Mouse (Mus musculus) myocyte (in vitro differentiated cells): ENCODE measurements at regions not wholly inside any gene's neighbourhood (a gene's known extent, or its start where the extent isn't known, plus 50 kb on each side); places are given as distances from the start of the nearest gene placed in this dataset.

Experiments used
- H3K27me3 ChIP-seq: one replicate; pipeline ENCODE4 v1.6.1; 2011; ENCODE audit not compliant: control insufficient read depth, insufficient read depth, insufficient read length
- H3K36me3 ChIP-seq: one replicate; pipeline ENCODE4 v1.6.1; 2011; ENCODE audit not compliant: control insufficient read depth, insufficient read depth
- H3K4me2 ChIP-seq: one replicate; pipeline ENCODE4 v1.6.1; 2011; ENCODE audit warnings: low read depth, control low read depth
- H3K4me3 ChIP-seq: one replicate; pipeline ENCODE4 v1.5.1; 2011; ENCODE audit warnings: mild to moderate bottlenecking, control low read depth, moderate library complexity
- H3K79me2 ChIP-seq: one replicate; pipeline ENCODE4 v1.6.1; 2011; ENCODE audit not compliant: control insufficient read depth, insufficient read depth
- H3ac ChIP-seq: one replicate; pipeline ENCODE4 v1.6.1; 2011; ENCODE audit not compliant: control insufficient read depth, insufficient read length
- CEBPB ChIP-seq: IDR thresholded peaks from 2 replicates; pipeline ENCODE4 v1.6.1; 2011; ENCODE audit warnings: mild to moderate bottlenecking, moderate library complexity; ENCODE audit not compliant: poor library complexity, insufficient read depth, severe bottlenecking
- E2F4 ChIP-seq: IDR thresholded peaks from one replicate; pipeline ENCODE4 v1.6.1; 2011; ENCODE audit warnings: mild to moderate bottlenecking, control low read depth, moderate library complexity; ENCODE audit not compliant: insufficient read depth
- MAX ChIP-seq: IDR thresholded peaks from one replicate; pipeline ENCODE4 v1.6.1; 2011; ENCODE audit warnings: low read depth, mild to moderate bottlenecking, control low read depth
- MYOD1 ChIP-seq, 3 experiments: IDR thresholded peaks; one replicate each; pipeline ENCODE4 v1.6.1; 2011; ENCODE audit warnings: control low read depth in 2 of 3, low read depth in 2 of 3, mild to moderate bottlenecking in 2 of 3, moderate library complexity in 1 of 3; ENCODE audit not compliant: insufficient read length in 2 of 3, control insufficient read depth in 1 of 3
- MYOG ChIP-seq, 3 experiments: IDR thresholded peaks; one replicate each; pipeline ENCODE4 v1.6.1; 2011; ENCODE audit warnings: control low read depth in 2 of 3, low read depth in 2 of 3, mild to moderate bottlenecking in 2 of 3; ENCODE audit not compliant: insufficient read length in 2 of 3, control insufficient read depth in 1 of 3, insufficient read depth in 1 of 3
- POLR2A ChIP-seq: IDR thresholded peaks from one replicate; pipeline ENCODE4 v1.6.1; 2011; ENCODE audit warnings: low read depth, mild to moderate bottlenecking, control low read depth, moderate library complexity; ENCODE audit not compliant: insufficient read length
- POLR2AphosphoS2 ChIP-seq: IDR thresholded peaks from one replicate; pipeline ENCODE4 v1.6.1; 2011; ENCODE audit warnings: low read depth, control low read depth; ENCODE audit not compliant: insufficient read length
- REST ChIP-seq: IDR thresholded peaks from one replicate; pipeline ENCODE4 v1.6.1; 2011; ENCODE audit warnings: mild to moderate bottlenecking, control low read depth, moderate library complexity; ENCODE audit not compliant: insufficient read depth, insufficient read length
- SRF ChIP-seq: IDR thresholded peaks from one replicate; pipeline ENCODE4 v1.6.1; 2011; ENCODE audit warnings: low read depth; ENCODE audit not compliant: control insufficient read depth, insufficient read length
- TCF12 ChIP-seq: IDR thresholded peaks from one replicate; pipeline ENCODE4 v1.6.1; 2011; ENCODE audit warnings: mild to moderate bottlenecking, control low read depth; ENCODE audit not compliant: poor library complexity, insufficient read depth, severe bottlenecking
- TCF3 ChIP-seq: IDR thresholded peaks from one replicate; pipeline ENCODE4 v1.6.1; 2011; ENCODE audit warnings: low read depth, control low read depth; ENCODE audit not compliant: insufficient read length
- USF1 ChIP-seq: IDR thresholded peaks from one replicate; pipeline ENCODE4 v1.6.1; 2011; ENCODE audit warnings: low read depth, mild to moderate bottlenecking, control low read depth, moderate library complexity

DNA sequence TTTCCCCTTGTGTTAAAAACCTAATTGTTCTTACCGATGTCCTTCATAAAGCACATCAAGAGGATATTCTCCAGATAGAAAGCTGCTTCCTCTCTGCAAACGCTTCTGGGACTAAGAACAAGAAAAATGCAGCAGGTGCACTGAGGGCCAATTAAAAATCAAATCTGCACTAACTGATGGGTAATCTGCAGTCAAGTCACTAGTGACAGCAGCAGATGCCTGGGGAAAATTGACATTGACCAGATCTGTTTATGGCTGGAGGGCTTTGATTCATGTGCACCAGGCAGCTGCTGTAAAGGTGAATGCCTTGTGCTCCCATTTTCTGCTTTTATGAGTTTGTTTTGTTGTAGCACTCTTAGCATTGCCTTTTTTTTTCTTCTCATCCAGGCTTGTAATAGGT is 1271.0 kb downstream of the Pla2g4a start:
- H3K4me3 ChIP-seq: no peak overlapping the region
- H3K79me2 ChIP-seq: no peaks in the 10 kb centered on the region
- no peak overlapping the region for H3ac ChIP-seq
- H3K36me3 ChIP-seq: no peaks in the 10 kb centered on the region
- no peak for TF ChIP-seq TCF3
- no peak for TF ChIP-seq E2F4
- TF ChIP-seq TCF12: no peak
- TF ChIP-seq USF1: no peak
- no peak for TF ChIP-seq MAX
- TF ChIP-seq SRF: no peak
- no peak for TF ChIP-seq MYOD1 (IDR thresholded peaks at IDR 0.05; ENCODE audit: control insufficient read depth in 1 of 3, insufficient read length in 2 of 3, low read depth in 2 of 3)
- no peak for TF ChIP-seq POLR2AphosphoS2
- TF ChIP-seq POLR2A: no peak
- TF ChIP-seq CEBPB: no peak
- TF ChIP-seq MYOG (IDR thresholded peaks at IDR 0.05; ENCODE audit: control insufficient read depth in 1 of 3, insufficient read depth in 1 of 3, insufficient read length in 2 of 3, low read depth in 2 of 3): no peak
- no peak for TF ChIP-seq REST
- no peak overlapping the region for H3K4me2 ChIP-seq
- H3K27me3 ChIP-seq: no peaks in the 10 kb centered on the region

DNA sequence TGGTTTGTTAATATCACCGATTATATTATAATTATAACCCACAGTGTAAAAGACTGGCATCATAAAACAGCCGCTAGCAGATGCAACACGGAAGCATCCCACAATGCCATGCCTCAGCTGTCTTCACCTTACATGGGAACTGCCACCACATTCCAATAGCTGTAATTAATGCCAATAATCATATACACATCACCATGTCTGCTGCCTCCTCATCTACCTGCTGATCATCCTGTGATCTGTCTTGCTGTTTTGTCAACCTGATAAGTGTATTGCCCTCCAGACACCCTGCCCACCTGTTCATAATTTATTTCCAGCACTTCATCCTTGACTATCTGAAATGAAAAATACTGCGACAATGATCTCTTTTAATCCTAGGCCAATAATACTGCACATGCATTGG is 1271.5 kb downstream of the Pla2g4a start:
- H3ac ChIP-seq: no peak overlapping the region
- H3K27me3 ChIP-seq: no peaks in the 10 kb centered on the region
- no peak overlapping the region for H3K4me2 ChIP-seq
- no peaks in the 10 kb centered on the region for H3K36me3 ChIP-seq
- no peaks in the 10 kb centered on the region for H3K79me2 ChIP-seq
- no peak overlapping the region for H3K4me3 ChIP-seq
- TF ChIP-seq E2F4 (no peak), TCF3 (no peak), MAX (no peak), SRF (no peak), POLR2A (no peak), MYOD1 (IDR thresholded peaks at IDR 0.05; ENCODE audit: control insufficient read depth in 1 of 3, insufficient read length in 2 of 3, low read depth in 2 of 3) (no peak), CEBPB (no peak), MYOG (IDR thresholded peaks at IDR 0.05; ENCODE audit: control insufficient read depth in 1 of 3, insufficient read depth in 1 of 3, insufficient read length in 2 of 3, low read depth in 2 of 3) (no peak), POLR2AphosphoS2 (no peak), USF1 (no peak)

DNA sequence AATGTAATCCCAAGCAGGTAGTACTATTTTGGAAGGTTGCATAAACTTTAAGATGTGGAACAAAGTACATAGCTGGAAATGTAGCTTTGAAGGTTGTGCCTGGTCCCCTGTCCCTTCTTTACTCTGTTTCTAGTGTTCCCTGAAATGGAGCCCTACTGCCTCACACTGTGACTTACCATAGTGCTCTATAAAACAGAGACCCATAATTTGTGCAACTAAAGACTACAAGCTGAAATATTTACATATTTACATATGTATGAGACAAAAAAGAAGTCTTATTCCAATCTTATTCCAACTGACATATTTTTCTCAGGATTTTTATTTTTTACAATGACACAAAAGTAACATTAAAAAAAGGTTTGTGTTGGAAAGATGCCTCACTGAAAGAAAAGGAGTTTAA is 1285.6 kb downstream of the Pla2g4a start:
- Histone ChIP-seq H3K4me3 (no peak overlapping the region), H3K36me3 (no peaks in the 10 kb centered on the region), H3K27me3 (no peaks in the 10 kb centered on the region), H3ac (no peak overlapping the region), H3K79me2 (no peaks in the 10 kb centered on the region), H3K4me2 (no peak overlapping the region)
- TF ChIP-seq USF1 (no peak), TCF3 (no peak), REST (no peak), E2F4 (no peak), CEBPB (no peak), SRF (no peak), POLR2A (no peak), POLR2AphosphoS2 (no peak), MAX (no peak), TCF12 (no peak), MYOD1 (IDR thresholded peaks at IDR 0.05; ENCODE audit: control insufficient read depth in 1 of 3, insufficient read length in 2 of 3, low read depth in 2 of 3) (no peak), MYOG (IDR thresholded peaks at IDR 0.05; ENCODE audit: control insufficient read depth in 1 of 3, insufficient read depth in 1 of 3, insufficient read length in 2 of 3, low read depth in 2 of 3) (no peak)

DNA sequence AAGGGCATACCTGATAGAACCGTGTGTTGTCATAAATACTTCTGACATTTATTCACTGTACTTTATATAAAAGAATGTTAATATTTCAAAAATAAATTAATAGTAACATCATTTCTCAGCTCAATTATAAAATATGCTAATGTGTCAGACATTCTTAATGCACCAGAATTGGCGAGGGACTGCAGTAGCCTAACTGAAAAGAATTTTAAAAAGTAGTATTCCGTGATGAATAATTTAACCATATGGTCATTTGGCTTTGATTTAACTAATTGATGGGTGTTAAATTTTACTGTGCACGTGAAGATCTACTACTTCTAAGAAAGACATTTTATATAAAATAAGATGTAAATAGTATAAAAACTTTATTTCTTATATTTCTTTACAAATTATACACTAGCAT is 1296.7 kb downstream of the Pla2g4a start:
- Histone ChIP-seq H3K79me2 (no peaks in the 10 kb centered on the region), H3ac (no peak overlapping the region), H3K4me2 (no peak overlapping the region), H3K4me3 (no peak overlapping the region), H3K27me3 (no peaks in the 10 kb centered on the region), H3K36me3 (no peaks in the 10 kb centered on the region)
- no peak for TF ChIP-seq MYOG (IDR thresholded peaks at IDR 0.05; ENCODE audit: control insufficient read depth in 1 of 3, insufficient read depth in 1 of 3, insufficient read length in 2 of 3, low read depth in 2 of 3)
- TF ChIP-seq CEBPB: no peak
- TF ChIP-seq MAX: no peak
- TF ChIP-seq TCF12: no peak
- no peak for TF ChIP-seq POLR2A
- no peak for TF ChIP-seq REST
- no peak for TF ChIP-seq E2F4
- TF ChIP-seq MYOD1 (IDR thresholded peaks at IDR 0.05; ENCODE audit: control insufficient read depth in 1 of 3, insufficient read length in 2 of 3, low read depth in 2 of 3): no peak
- TF ChIP-seq TCF3: no peak
- TF ChIP-seq POLR2AphosphoS2: no peak
- no peak for TF ChIP-seq SRF
- no peak for TF ChIP-seq USF1
